Mouse (Mus musculus) macrophage (primary cell): ENCODE data around the gene Vps16. TPM values are rescaled to one million over a fixed set of nuclear protein-coding genes. Genes with fewer than 3 reads are reported as not detected.

Source experiments
- H3K27ac ChIP-seq: fragments of 350-480 bp; formaldehyde crosslinking; 2 replicates; pipeline ENCODE4 v1.9.0; 2021
- H3K36me3 ChIP-seq: fragments of 350-480 bp; formaldehyde crosslinking; 2 replicates; pipeline ENCODE4 v1.9.0; 2021; ENCODE audit errors: inconsistent target
- H3K4me3 ChIP-seq: fragments of 350-480 bp; formaldehyde crosslinking; 2 replicates; pipeline ENCODE4 v1.9.0; 2021; ENCODE audit errors: inconsistent target
- H3K79me2 ChIP-seq: fragments of 350-480 bp; formaldehyde crosslinking; 2 replicates; pipeline ENCODE4 v1.9.0; 2021; ENCODE audit errors: inconsistent target
- WGBS: methylation state at CpG from one replicate; pipeline ENCODE4 v1.1.7; 2026; ENCODE audit warnings: inconsistent platforms; ENCODE audit not compliant: missing documents; 5-methylcytosine and 5-hydroxymethylcytosine counted together
- polyA plus RNA-seq: library from polyadenylated mRNA; stranded (reverse); fragments of 250-400 nt; gene quantifications from 3 replicates; pipeline ENCODE4 v1.2.4, GENCODE M21; 2018; ENCODE audit warnings: inconsistent platforms

Vps16 gene
- polyA plus RNA-seq, 1 experiment from 2014 or later, result 54.6 TPM

GRCm38 (mm10) chr2:130406178-130406577 is 18.0 kb upstream of the Vps16 start, which contains the start of gene Tmem239:
Gene Tmem239 (plus strand): TSS chr2:130406478.
- WGBS, result 78% methylated on average over 2 of the region's 2 CpGs
- Histone ChIP-seq H3K79me2 (no peaks in the 10 kb centered on the region), H3K27ac (no peak within 1 kb of the TSS), H3K36me3 (no peaks in the 10 kb centered on the region), H3K4me3 (no peak within 1 kb of the TSS)

GRCm38 (mm10) chr2:130408194-130408593 is 15.9 kb upstream of the Vps16 start:
- whole genome bisulfite sequencing, result 79% methylated on average over 6 of the region's 6 CpGs
- Histone ChIP-seq H3K36me3 (no peaks in the 10 kb centered on the region), H3K79me2 (no peaks in the 10 kb centered on the region), H3K4me3 (no peak overlapping the region), H3K27ac (no peak overlapping the region)

- Histone ChIP-seq H3K36me3 (no peaks in the 10 kb centered on the region), H3K27ac (no peak overlapping the region), H3K79me2 (no peaks in the 10 kb centered on the region), H3K4me3 (no peak overlapping the region)
- 38% methylated on average over 16 of the region's 16 CpGs for WGBS
Observed at GRCm38 (mm10) chr2:130411558-130412495, 12.3 kb upstream of the Vps16 start.

- no peak overlapping the region for H3K4me3 ChIP-seq
- H3K36me3 ChIP-seq, result no peaks in the 10 kb centered on the region
- H3K79me2 ChIP-seq, result no peaks in the 10 kb centered on the region
- H3K27ac ChIP-seq, result no peak overlapping the region
- WGBS, result 95% methylated on average over 3 of the region's 3 CpGs
Observed at GRCm38 (mm10) chr2:130412775-130413174, 11.4 kb upstream of the Vps16 start.

GRCm38 (mm10) chr2:130414094-130414856 is 9.9 kb upstream of the Vps16 start:
- WGBS, result 86% methylated on average over 6 of the region's 6 CpGs
- Histone ChIP-seq H3K4me3 (no peak overlapping the region), H3K36me3 (peaks cover 6% of the 10 kb centered on the region; the same call in 1 of the 2 replicates), H3K79me2 (no peaks in the 10 kb centered on the region), H3K27ac (no peak overlapping the region)

GRCm38 (mm10) chr2:130421781-130422620 is 2.1 kb upstream of the Vps16 start:
- Histone ChIP-seq H3K27ac (no peak overlapping the region), H3K79me2 (peaks cover 29% of the 10 kb centered on the region), H3K4me3 (no peak overlapping the region), H3K36me3 (peaks cover 24% of the 10 kb centered on the region; the same call in 1 of the 2 replicates)
- 95% methylated on average over 25 of the region's 26 CpGs for WGBS

GRCm38 (mm10) chr2:130423397-130424125 is 578 bp upstream of the Vps16 start:
- Histone ChIP-seq H3K36me3 (peaks cover 24% of the 10 kb centered on the region; the same call in 1 of the 2 replicates), H3K27ac (peak overlapping the region; percentile 79), H3K4me3 (peak overlapping the region; percentile 62), H3K79me2 (peaks cover 45% of the 10 kb centered on the region)
- 18% methylated on average over 49 of the region's 49 CpGs for WGBS

GRCm38 (mm10) chr2:130425112-130425511 is 973 bp downstream of the Vps16 start:
- H3K27ac ChIP-seq, result peak overlapping the region; percentile 79
- peaks cover 11% of the 10 kb centered on the region; the same call in 1 of the 2 replicates for H3K36me3 ChIP-seq
- H3K4me3 ChIP-seq, result peak overlapping the region; percentile 62
- H3K79me2 ChIP-seq, result peaks cover 60% of the 10 kb centered on the region
- 17% methylated on average over 5 of the region's 5 CpGs for WGBS

GRCm38 (mm10) chr2:130429851-130430250 is 5.7 kb downstream of the Vps16 start:
- 77% methylated on average over 2 of the region's 2 CpGs for WGBS
- Histone ChIP-seq H3K36me3 (peaks cover 6% of the 10 kb centered on the region; the same call in 1 of the 2 replicates), H3K4me3 (no peak overlapping the region), H3K27ac (no peak overlapping the region), H3K79me2 (peaks cover 100% of the 10 kb centered on the region)

- Histone ChIP-seq H3K27ac (no peak overlapping the region), H3K4me3 (no peak overlapping the region), H3K36me3 (peaks cover 6% of the 10 kb centered on the region; the same call in 1 of the 2 replicates), H3K79me2 (peaks cover 100% of the 10 kb centered on the region)
- WGBS, result 92% methylated on average over 3 of the region's 3 CpGs
Observed at GRCm38 (mm10) chr2:130430484-130430883, 6.3 kb downstream of the Vps16 start.

- Histone ChIP-seq H3K27ac (no peak overlapping the region), H3K79me2 (peaks cover 100% of the 10 kb centered on the region), H3K4me3 (no peak overlapping the region), H3K36me3 (peaks cover 7% of the 10 kb centered on the region; the same call in 1 of the 2 replicates)
- WGBS, result 100% methylated on average over 3 of the region's 3 CpGs
Observed at GRCm38 (mm10) chr2:130432157-130432556, 8.0 kb downstream of the Vps16 start.

- H3K36me3 ChIP-seq, result peaks cover 17% of the 10 kb centered on the region; the same call in 1 of the 2 replicates
- H3K27ac ChIP-seq, result no peak overlapping the region
- peaks cover 94% of the 10 kb centered on the region for H3K79me2 ChIP-seq
- 18% methylated on average over 4 of the region's 4 CpGs for WGBS
- H3K4me3 ChIP-seq, result no peak overlapping the region
Observed at GRCm38 (mm10) chr2:130433152-130433551, 9.0 kb downstream of the Vps16 start.

GRCm38 (mm10) chr2:130436769-130437168 is 12.6 kb downstream of the Vps16 start:
- Histone ChIP-seq H3K79me2 (peaks cover 58% of the 10 kb centered on the region), H3K4me3 (no peak overlapping the region), H3K36me3 (peaks cover 51% of the 10 kb centered on the region), H3K27ac (no peak overlapping the region)
- 100% methylated on average over 1 of the region's 1 CpGs for WGBS
